Mouse (Mus musculus) testis, adult 2 months (tissue): ENCODE data around the gene Kat14. TPM values are rescaled to one million over a fixed set of nuclear protein-coding genes. Genes with fewer than 3 reads are reported as not detected.
"Not testable (repeated sequence)": the region's sequence is repeated elsewhere in the genome, so short reads cannot be mapped to it uniquely, and the experiment has no call there.

Experiments
- H3K27ac ChIP-seq: fragments of 200-500 bp; 2 replicates; pipeline ENCODE4 v1.5.1; 2012; ENCODE audit warnings: low read depth, low read length; ENCODE audit not compliant: control insufficient read depth, insufficient read depth
- H3K27me3 ChIP-seq: fragments of 200-500 bp; 2 replicates; pipeline ENCODE4 v1.6.1; 2012; ENCODE audit warnings: mild to moderate bottlenecking, low read length, moderate library complexity; ENCODE audit not compliant: control insufficient read depth, insufficient read depth
- H3K36me3 ChIP-seq: fragments of 200-500 bp; 2 replicates; pipeline ENCODE4 v1.6.1; 2012; ENCODE audit warnings: mild to moderate bottlenecking, low read length; ENCODE audit not compliant: control insufficient read depth, insufficient read depth
- H3K4me1 ChIP-seq: fragments of 200-500 bp; 2 replicates; pipeline ENCODE4 v1.6.1; 2012; ENCODE audit warnings: low read length; ENCODE audit not compliant: control insufficient read depth, insufficient read depth
- H3K4me3 ChIP-seq: fragments of 200-500 bp; 2 replicates; pipeline ENCODE4 v1.5.1; 2012; ENCODE audit warnings: low read depth, mild to moderate bottlenecking, low read length, moderate library complexity, mixed read lengths; ENCODE audit not compliant: control insufficient read depth
- CTCF ChIP-seq: fragments of 200-500 bp; IDR thresholded peaks from 2 replicates; pipeline ENCODE4 v1.5.1; 2012; ENCODE audit warnings: low read depth, mild to moderate bottlenecking, inconsistent platforms, low read length, moderate library complexity; ENCODE audit not compliant: control insufficient read depth, insufficient read depth, insufficient replicate concordance
- POLR2A ChIP-seq: fragments of 200-500 bp; IDR thresholded peaks from 2 replicates; pipeline ENCODE4 v1.6.1; 2012; ENCODE audit warnings: low read depth, mild to moderate bottlenecking, inconsistent platforms, low read length, moderate library complexity; ENCODE audit not compliant: control insufficient read depth
- polyA plus RNA-seq: library from polyadenylated mRNA; depleted of rRNA; stranded (reverse); fragments of >200 nt; gene quantifications from 2 replicates; pipeline ENCODE4 v1.2.3, GENCODE M21; 2012

Gene Kat14
- polyA plus RNA-seq, 1 experiment: 6.9 TPM

DNA sequence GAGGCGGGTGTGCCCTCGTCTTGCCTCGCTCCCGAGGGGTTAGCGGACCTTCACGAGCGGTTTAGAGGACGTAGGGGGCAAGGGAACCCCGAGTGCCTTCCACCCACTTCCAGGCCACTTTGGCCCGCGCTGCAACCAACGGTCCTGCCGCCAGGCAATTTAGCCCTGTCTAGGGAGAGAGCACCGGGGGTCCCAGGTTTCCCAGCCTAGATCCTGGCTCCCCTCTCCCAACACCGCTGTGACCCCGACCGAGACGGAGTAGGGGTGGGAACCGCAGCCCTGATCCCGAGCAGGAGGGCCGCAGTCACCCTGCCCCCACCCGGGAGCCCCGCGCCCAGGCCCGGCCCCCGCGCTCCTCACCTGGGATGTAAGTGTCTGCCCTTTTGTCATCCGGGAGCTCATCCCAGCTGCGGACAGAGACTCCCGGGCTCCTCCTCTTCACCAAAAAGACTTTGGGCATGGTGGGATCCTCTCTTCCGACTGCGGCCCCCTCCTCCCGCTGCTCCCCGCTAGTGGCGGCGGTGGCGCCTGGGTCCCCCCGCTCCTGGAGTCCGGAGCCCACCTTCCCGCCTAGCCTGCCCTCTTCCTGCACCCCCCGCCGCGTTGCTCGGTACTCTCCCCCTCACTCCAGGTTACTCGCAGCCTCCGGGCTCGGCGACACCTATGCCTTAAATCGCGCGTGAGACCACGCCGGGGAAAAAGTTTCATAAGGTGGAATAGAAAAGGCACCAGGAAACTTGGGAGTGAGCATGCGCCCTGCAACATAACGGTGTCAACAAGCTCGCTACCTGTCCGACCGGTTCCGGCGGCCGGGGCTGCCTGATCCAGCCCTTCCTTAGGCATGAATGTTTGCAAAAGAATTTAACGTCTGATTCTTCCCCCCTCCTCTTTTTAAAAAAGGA, 37.1 kb upstream of the Kat14 start, which contains the start of gene Ovol2:
Ovol2 (minus strand) TSS at position 746 of the 902 bp plus-strand sequence.
- no peaks in the 10 kb centered on the region for H3K27me3 ChIP-seq
- peaks cover 18% of the 10 kb centered on the region for H3K4me1 ChIP-seq
- H3K27ac ChIP-seq: peak within 1 kb of the TSS; percentile 37; the same call in 1 of the 2 replicates
- TF ChIP-seq POLR2A (peak; percentile 60; the same call in 1 of the 2 replicates), CTCF (no peak)
- peak within 1 kb of the TSS; percentile 88 for H3K4me3 ChIP-seq
- H3K36me3 ChIP-seq: no peaks in the 10 kb centered on the region

DNA sequence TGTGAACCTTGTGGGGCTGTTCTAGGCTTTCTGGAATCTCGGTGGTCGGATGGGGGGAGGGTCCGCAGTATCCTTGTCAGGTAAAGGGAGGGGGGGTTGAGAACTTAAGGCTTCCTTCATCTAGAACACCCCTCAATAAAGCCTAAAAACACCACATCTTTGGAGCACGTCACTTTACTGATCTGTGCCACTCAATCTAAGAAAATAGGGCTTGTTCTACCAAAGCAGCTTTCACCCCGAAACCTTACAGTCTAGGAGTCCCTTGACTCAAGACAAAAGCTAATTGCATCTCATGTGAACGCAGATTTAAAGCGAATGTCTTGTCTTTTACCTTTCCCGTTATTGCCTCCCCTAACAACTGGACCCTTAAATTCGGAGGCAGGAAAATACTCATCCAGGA, 36.3 kb upstream of the Kat14 start:
- TF ChIP-seq CTCF (no peak), POLR2A (no peak)
- Histone ChIP-seq H3K27ac (no peak overlapping the region; the same call in 1 of the 2 replicates), H3K36me3 (no peaks in the 10 kb centered on the region), H3K4me1 (peaks cover 20% of the 10 kb centered on the region), H3K4me3 (peak overlapping the region; percentile 88), H3K27me3 (no peaks in the 10 kb centered on the region)

DNA sequence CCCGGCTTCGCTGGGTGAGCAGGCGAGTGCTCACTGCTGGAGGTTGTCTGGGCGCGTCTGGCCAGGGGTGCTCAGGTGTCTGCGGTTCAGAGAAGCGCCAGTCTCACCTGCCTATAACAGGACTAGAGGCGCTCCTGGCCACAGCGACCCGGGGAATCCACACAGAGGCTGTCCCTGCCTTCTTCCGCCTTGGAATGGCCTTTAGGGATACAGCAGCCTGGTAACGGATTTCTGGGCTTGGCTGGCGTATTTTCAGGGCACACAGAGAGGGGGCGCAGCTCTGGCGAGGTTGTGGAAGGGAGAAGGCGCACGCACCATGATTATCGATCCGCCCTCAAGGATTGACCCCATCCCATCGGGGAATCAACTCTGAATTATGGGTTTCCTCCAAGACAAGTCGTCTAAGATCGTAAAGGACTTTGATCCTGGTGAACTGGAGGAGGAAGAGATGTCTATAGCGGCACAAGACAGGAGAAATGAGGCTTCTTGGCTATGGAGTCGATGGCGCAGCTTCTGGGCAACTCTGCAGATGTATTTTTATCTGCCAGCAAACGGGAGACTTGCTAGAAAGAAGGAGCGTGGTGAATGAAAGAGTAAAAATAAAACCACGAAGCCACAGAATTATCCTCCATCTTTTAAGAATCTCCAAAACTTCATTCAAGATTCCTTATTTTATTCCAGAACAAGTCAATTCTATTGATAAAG, 35.5 kb upstream of the Kat14 start:
- no peaks in the 10 kb centered on the region for H3K27me3 ChIP-seq
- H3K27ac ChIP-seq: no peak overlapping the region; the same call in 1 of the 2 replicates
- H3K4me3 ChIP-seq: peak overlapping the region; percentile 88
- TF ChIP-seq POLR2A (peak; percentile 34; the same call in 1 of the 2 replicates), CTCF (no peak)
- H3K36me3 ChIP-seq: no peaks in the 10 kb centered on the region
- H3K4me1 ChIP-seq: peaks cover 20% of the 10 kb centered on the region

DNA sequence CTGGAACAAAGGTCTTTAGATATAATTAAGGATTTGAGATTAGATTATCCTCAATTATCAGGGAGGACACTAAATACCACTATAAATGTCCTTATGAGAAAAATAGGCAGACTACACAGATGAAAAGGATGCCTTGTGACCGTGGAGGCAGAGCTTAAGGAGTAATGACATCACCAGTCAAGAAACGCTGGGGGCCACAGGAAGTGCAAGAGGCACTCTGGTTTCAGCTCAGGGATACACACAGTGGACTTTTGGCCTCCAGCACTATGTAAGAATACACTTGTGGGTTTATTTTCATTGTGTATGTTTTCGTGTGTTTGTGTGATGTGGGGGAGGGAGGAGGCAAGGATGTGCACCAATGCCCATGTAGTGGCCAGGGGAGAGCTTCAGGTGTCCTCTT, 31.6 kb upstream of the Kat14 start:
- TF ChIP-seq POLR2A (no peak), CTCF (no peak)
- H3K27ac ChIP-seq: no peak overlapping the region
- no peaks in the 10 kb centered on the region for H3K36me3 ChIP-seq
- H3K4me1 ChIP-seq: peaks cover 11% of the 10 kb centered on the region
- no peak overlapping the region for H3K4me3 ChIP-seq
- no peaks in the 10 kb centered on the region for H3K27me3 ChIP-seq

DNA sequence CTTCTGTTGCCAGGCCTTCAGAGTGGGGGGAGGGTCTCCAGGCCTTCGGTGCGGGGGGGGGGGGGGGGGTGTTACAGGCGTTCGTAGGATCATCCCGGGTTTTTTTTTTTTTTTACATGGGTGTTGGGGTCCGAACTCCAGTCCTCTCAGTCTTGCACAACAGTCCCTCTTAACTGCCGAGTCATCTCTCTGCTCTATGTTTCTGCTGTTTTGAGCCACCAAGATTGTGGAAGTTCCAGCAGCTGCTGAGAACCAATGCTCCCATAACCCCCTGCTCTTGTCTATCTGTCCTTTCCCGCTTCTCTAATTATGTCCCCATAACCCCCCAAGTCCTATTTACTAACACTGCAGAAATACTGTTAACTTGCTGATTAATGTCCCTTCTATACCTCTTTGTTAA, 31.1 kb upstream of the Kat14 start:
- Histone ChIP-seq H3K36me3 (no peaks in the 10 kb centered on the region), H3K4me3 (no peak overlapping the region), H3K27me3 (no peaks in the 10 kb centered on the region), H3K4me1 (peaks cover 9% of the 10 kb centered on the region), H3K27ac (no peak overlapping the region)
- no peak for TF ChIP-seq CTCF
- no peak for TF ChIP-seq POLR2A

DNA sequence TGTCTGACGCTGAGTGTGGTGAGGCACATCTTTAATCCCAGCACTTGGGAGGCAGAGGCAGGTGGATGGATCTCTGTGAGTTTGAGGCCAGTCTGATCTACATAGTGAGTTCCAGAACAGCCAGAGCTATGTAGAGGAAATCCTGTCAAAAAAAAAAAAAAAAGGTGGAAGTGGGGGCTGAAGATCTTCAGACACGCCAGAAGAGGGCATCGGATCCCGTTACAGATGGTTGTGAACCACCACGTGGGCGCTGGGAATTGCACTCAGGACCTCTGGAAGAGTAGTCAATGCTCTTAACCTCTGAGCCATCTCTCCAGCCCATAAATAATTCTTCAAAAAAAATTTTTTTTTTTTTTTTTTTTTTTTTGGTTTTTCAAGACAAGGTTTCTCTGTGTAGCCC, 30.6 kb upstream of the Kat14 start:
- not testable (repeated sequence) for H3K4me3 ChIP-seq, H3K36me3 ChIP-seq, H3K4me1 ChIP-seq, H3K27me3 ChIP-seq, H3K27ac ChIP-seq

DNA sequence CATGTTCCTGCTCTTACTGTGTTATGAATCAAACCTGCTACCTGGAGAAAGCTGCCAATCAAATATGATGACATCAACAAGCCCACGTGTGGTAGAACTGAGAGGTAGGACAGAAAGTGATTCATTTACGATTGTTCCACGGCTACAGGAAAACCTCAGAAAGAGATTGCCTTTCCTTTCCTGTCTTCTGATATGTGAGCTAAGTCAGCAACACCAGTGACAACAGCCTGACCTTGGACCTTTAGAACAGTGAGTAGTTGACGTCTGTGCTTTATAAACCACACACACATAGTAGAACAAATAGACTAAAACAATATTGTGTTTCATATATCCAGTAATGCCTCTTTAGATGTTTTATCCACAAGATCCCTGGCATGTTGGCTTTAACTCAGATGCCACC, 25.6 kb upstream of the Kat14 start:
- no peaks in the 10 kb centered on the region for H3K36me3 ChIP-seq
- H3K27ac ChIP-seq: no peak overlapping the region
- H3K4me3 ChIP-seq: no peak overlapping the region
- H3K4me1 ChIP-seq: no peaks in the 10 kb centered on the region
- TF ChIP-seq POLR2A (no peak), CTCF (no peak)
- H3K27me3 ChIP-seq: no peaks in the 10 kb centered on the region
